Mouse (Mus musculus) ovary, postnatal 10 days (tissue): ENCODE measurements at regions not wholly inside any gene's neighbourhood (a gene's known extent, or its start where the extent isn't known, plus 50 kb on each side); places are given as distances from the start of the nearest gene placed in this dataset.

ENCODE experiments used
- DNase-seq: peaks from one replicate; pipeline ENCODE4 v3.0.0; 2022; ENCODE audit warnings: low spot score

- DNase-seq = no peak
Observed at GRCm38 (mm10) chr9:52591188-52591587, 88.4 kb downstream of the AI593442 start.

GRCm38 (mm10) chr9:52574066-52574465, 105.5 kb downstream of the AI593442 start:
- no peak for DNase-seq

GRCm38 (mm10) chr9:52551577-52552281, 127.9 kb downstream of the AI593442 start:
- DNase-seq = no peak

- no peak for DNase-seq
Observed at GRCm38 (mm10) chr9:52546071-52546470, 133.5 kb downstream of the AI593442 start.

GRCm38 (mm10) chr9:52539086-52539485, 140.5 kb downstream of the AI593442 start:
- DNase-seq = no peak

- DNase-seq = no peak
Observed at GRCm38 (mm10) chr9:52529444-52529915, 150.1 kb downstream of the AI593442 start.

- no peak for DNase-seq
Observed at GRCm38 (mm10) chr9:52500487-52500886, 179.1 kb downstream of the AI593442 start.

- no peak for DNase-seq
Observed at GRCm38 (mm10) chr9:52495483-52496270, 183.9 kb downstream of the AI593442 start.

GRCm38 (mm10) chr9:52492947-52493505, 186.6 kb downstream of the AI593442 start:
- DNase-seq = no peak

GRCm38 (mm10) chr9:52473555-52474196, 205.9 kb downstream of the AI593442 start:
- no peak for DNase-seq

- DNase-seq = no peak
Observed at GRCm38 (mm10) chr9:52472859-52473258, 206.7 kb downstream of the AI593442 start.

- DNase-seq = no peak
Observed at GRCm38 (mm10) chr9:52458518-52458917, 221.1 kb downstream of the AI593442 start.

GRCm38 (mm10) chr9:52454445-52454844, 225.1 kb downstream of the AI593442 start:
- DNase-seq = no peak

GRCm38 (mm10) chr9:52451792-52452191, 227.8 kb downstream of the AI593442 start:
- no peak for DNase-seq

GRCm38 (mm10) chr9:52448245-52448644, 231.3 kb downstream of the AI593442 start:
- no peak for DNase-seq

GRCm38 (mm10) chr9:52443228-52443627, 236.4 kb downstream of the AI593442 start:
- no peak for DNase-seq

- DNase-seq = no peak
Observed at GRCm38 (mm10) chr9:52434215-52434614, 245.4 kb downstream of the AI593442 start.

GRCm38 (mm10) chr9:52425413-52425812, 254.2 kb downstream of the AI593442 start:
- DNase-seq = no peak

GRCm38 (mm10) chr9:52422622-52423021, 254.2 kb upstream of the Zc3h12c start:
- no peak for DNase-seq

- DNase-seq = no peak
Observed at GRCm38 (mm10) chr9:52415706-52416105, 247.3 kb upstream of the Zc3h12c start.

- no peak for DNase-seq
Observed at GRCm38 (mm10) chr9:52407841-52408240, 239.5 kb upstream of the Zc3h12c start.

- no peak for DNase-seq
Observed at GRCm38 (mm10) chr9:52402496-52402895, 234.1 kb upstream of the Zc3h12c start.
